Comparison of ENCODE assay signal across 15 mouse cellular contexts in the genomic region with DNA sequence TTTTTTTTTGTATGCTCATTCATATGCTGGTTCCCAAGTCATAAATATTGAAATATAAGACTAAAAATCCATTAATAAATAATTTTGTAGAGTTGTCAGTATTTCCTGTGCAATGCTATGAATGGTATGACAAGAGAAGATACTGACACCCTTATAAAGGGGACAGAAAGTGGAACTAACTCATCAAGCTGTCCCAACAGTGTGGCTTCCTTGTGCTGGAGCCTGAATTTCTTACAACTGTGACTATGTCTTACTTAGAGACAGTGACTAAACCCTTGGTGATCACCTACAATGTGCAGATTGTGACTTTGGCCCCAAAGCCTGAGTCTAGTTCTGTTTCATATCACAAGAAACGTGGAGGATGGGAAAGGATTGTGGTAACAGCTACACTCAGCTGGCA.
"Had no signal": no experiment of that assay in that cellular context is flagged by ENCODE, and none has a peak within 500 bp of the region (broad histone marks: within the 10 kb centered on the region; RNA-seq: fewer than 3 reads in every experiment).

No protein-coding gene starts in this region.

- DNase-seq: liver, postnatal 0 days; lung, adult 2 months; lung, postnatal 14 days; lung, postnatal 36 days; retina, postnatal 1 day; right cerebral cortex, adult 18-20 months; right cerebral cortex, postnatal 25 days; right cerebral cortex, postnatal 4 days; spleen, adult 18-20 months; thymus, adult 2 months; thymus, postnatal 25 days; thymus, postnatal 4 days had no signal

- ATAC-seq: liver, postnatal 0 days; lung, postnatal 0 days; midbrain, embryonic 13.5 days; midbrain, embryonic 15.5 days had no signal
